Mouse (Mus musculus) bone marrow, adult 2 months (tissue): ENCODE data around the gene Hivep3.

Experiments
- CTCF ChIP-seq: fragments of 200-500 bp; IDR thresholded peaks from 2 replicates; pipeline ENCODE4 v1.5.1; 2011; ENCODE audit warnings: low read length, control low read depth; ENCODE audit not compliant: control insufficient read depth, insufficient read depth
- POLR2A ChIP-seq: fragments of 200-500 bp; IDR thresholded peaks from 2 replicates; pipeline ENCODE4 v1.6.1; 2011; ENCODE audit warnings: low read depth, mild to moderate bottlenecking, control low read depth, low read length, borderline replicate concordance; ENCODE audit not compliant: control insufficient read depth

GRCm38 (mm10) chr4:120161166-120161949 is 427.8 kb downstream of the Hivep3 start, which contains the start of gene Edn2:
- no peak for TF ChIP-seq CTCF
- no peak for TF ChIP-seq POLR2A
